Mouse (Mus musculus) adrenal gland, adult 8-10 months (tissue): ENCODE results near the gene Ifrd2. TPM values are rescaled to one million over a fixed set of nuclear protein-coding genes. Genes with fewer than 3 reads are reported as not detected.

Experiments
- DNase-seq: peaks from one replicate; pipeline ENCODE4 v3.0.0; 2022
- total RNA-seq, 4 experiments: library from RNA; stranded (reverse); gene quantifications; 2 replicates each; pipeline ENCODE4 v1.2.4; 2022

The Ifrd2 gene
- total RNA-seq, 4 experiments from 2014 or later = 36.7 to 49.1 (median 39.8) TPM

- no peak for DNase-seq
Observed at GRCm38 (mm10) chr9:107600745-107601144, 13.3 kb downstream of the Ifrd2 start.

GRCm38 (mm10) chr9:107601275-107601674 is 13.8 kb downstream of the Ifrd2 start:
- DNase-seq = no peak

- peak; percentile 81 for DNase-seq
Observed at GRCm38 (mm10) chr9:107602068-107602648, 14.7 kb downstream of the Ifrd2 start.

GRCm38 (mm10) chr9:107603251-107603650 is 15.8 kb downstream of the Ifrd2 start:
- no peak for DNase-seq

GRCm38 (mm10) chr9:107605041-107605661 is 17.7 kb downstream of the Ifrd2 start:
- DNase-seq = no peak

- no peak for DNase-seq
Observed at GRCm38 (mm10) chr9:107606591-107606990, 19.1 kb downstream of the Ifrd2 start.

GRCm38 (mm10) chr9:107607036-107607435 is 19.6 kb downstream of the Ifrd2 start:
- no peak for DNase-seq

GRCm38 (mm10) chr9:107607653-107608245 is 20.3 kb downstream of the Ifrd2 start:
- no peak for DNase-seq

- DNase-seq = no peak
Observed at GRCm38 (mm10) chr9:107608741-107609432, 21.4 kb downstream of the Ifrd2 start, which contains the start of gene Sema3b. Gene Sema3b, minus strand, starts transcription at chr9:107609229.

- no peak for DNase-seq
Observed at GRCm38 (mm10) chr9:107609433-107609830, 22.0 kb downstream of the Ifrd2 start.

GRCm38 (mm10) chr9:107611456-107612190 is 24.2 kb downstream of the Ifrd2 start:
- DNase-seq = no peak

- peak; percentile 97 for DNase-seq
Observed at GRCm38 (mm10) chr9:107612191-107612944, 24.9 kb downstream of the Ifrd2 start.

GRCm38 (mm10) chr9:107612945-107613569 is 25.6 kb downstream of the Ifrd2 start:
- no peak for DNase-seq

GRCm38 (mm10) chr9:107615035-107615434 is 27.6 kb downstream of the Ifrd2 start:
- DNase-seq = no peak

- no peak for DNase-seq
Observed at GRCm38 (mm10) chr9:107617461-107617860, 30.0 kb downstream of the Ifrd2 start.

- no peak for DNase-seq
Observed at GRCm38 (mm10) chr9:107618098-107618497, 30.7 kb downstream of the Ifrd2 start.

- DNase-seq = peak; percentile 59
Observed at GRCm38 (mm10) chr9:107618778-107619545, 31.5 kb downstream of the Ifrd2 start.

GRCm38 (mm10) chr9:107619546-107619879 is 32.1 kb downstream of the Ifrd2 start:
- DNase-seq = no peak

GRCm38 (mm10) chr9:107620954-107621353 is 33.5 kb downstream of the Ifrd2 start:
- DNase-seq = no peak

- DNase-seq = no peak
Observed at GRCm38 (mm10) chr9:107624539-107624938, 37.1 kb downstream of the Ifrd2 start.

- DNase-seq = no peak
Observed at GRCm38 (mm10) chr9:107624951-107625350, 37.5 kb downstream of the Ifrd2 start.
